Mouse (Mus musculus) stomach, embryonic 15.5 days (tissue): ENCODE measurements around the gene Clec2l. TPM values are rescaled to one million over a fixed set of nuclear protein-coding genes. Genes with fewer than 3 reads are reported as not detected.

Experiments used
- ATAC-seq: fragments of 200-750 bp; cut with Nextera tagmentation; 2 replicates; pipeline ENCODE4 v1.8.0; 2017; ENCODE audit warnings: low read depth, moderate number of reproducible peaks, moderate TSS enrichment; ENCODE audit not compliant: insufficient read depth, low FRiP score
- H3K27ac ChIP-seq: fragments of 300-500 bp; sonication (generic); 2 replicates; pipeline ENCODE4 v1.5.1; 2015; ENCODE audit warnings: mild to moderate bottlenecking, inconsistent platforms
- H3K27me3 ChIP-seq: fragments of 300-500 bp; sonication (generic); replicated peaks from 2 replicates; pipeline ENCODE4 v1.6.1; 2015; ENCODE audit warnings: inconsistent platforms
- H3K36me3 ChIP-seq: fragments of 300-500 bp; sonication (generic); 2 replicates; pipeline ENCODE4 v1.6.1; 2015; ENCODE audit warnings: inconsistent platforms
- H3K4me1 ChIP-seq: fragments of 300-500 bp; sonication (generic); 2 replicates; pipeline ENCODE4 v1.6.1; 2015; ENCODE audit warnings: inconsistent platforms
- H3K4me2 ChIP-seq: fragments of 300-500 bp; sonication (generic); 2 replicates; pipeline ENCODE4 v1.6.1; 2015; ENCODE audit warnings: mild to moderate bottlenecking, inconsistent platforms
- H3K4me3 ChIP-seq: fragments of 300-500 bp; sonication (generic); replicated peaks from 2 replicates; pipeline ENCODE4 v1.5.1; 2015; ENCODE audit warnings: inconsistent platforms
- H3K9ac ChIP-seq: fragments of 300-500 bp; sonication (generic); 2 replicates; pipeline ENCODE4 v1.6.1; 2015; ENCODE audit warnings: inconsistent platforms
- H3K9me3 ChIP-seq: fragments of 300-500 bp; sonication (generic); 2 replicates; pipeline ENCODE4 v1.6.1; 2016; ENCODE audit warnings: inconsistent platforms
- WGBS: fragments of 180-500 bp; shearing (Covaris S2); methylation state at CpG from one replicate; pipeline ENCODE4 v1.1.7; 2015; 5-methylcytosine and 5-hydroxymethylcytosine counted together
- polyA plus RNA-seq: library from polyadenylated mRNA; unstranded; fragments of >200 nt; fragmentation: Nextera tagmentation; extraction: Ambion mirVana; gene quantifications from 2 replicates; pipeline ENCODE4 v1.2.1, GENCODE M21; 2015

The Clec2l gene
- 3.2 and 3.4 TPM in 2 replicates for polyA plus RNA-seq

GRCm38 (mm10) chr6:38662714-38663615, at the start of gene Clec2l:
Gene Clec2l, plus strand, starts transcription at chr6:38663069.
- WGBS = under 1% methylated on average over 70 of the region's 84 CpGs
- peak within 1 kb of the TSS; percentile 32; the same call in 1 of the 2 replicates for H3K9ac ChIP-seq
- H3K27me3 ChIP-seq = peaks cover 22% of the 10 kb centered on the region
- peak within 1 kb of the TSS; percentile 94 for H3K4me2 ChIP-seq
- peak within 1 kb of the TSS; percentile 60 for H3K4me3 ChIP-seq
- H3K27ac ChIP-seq = no peak within 1 kb of the TSS
- peak; percentile 75 for ATAC-seq
- H3K9me3 ChIP-seq = no peaks in the 10 kb centered on the region
- no peaks in the 10 kb centered on the region for H3K4me1 ChIP-seq
- H3K36me3 ChIP-seq = no peaks in the 10 kb centered on the region

- no peak overlapping the region for H3K4me3 ChIP-seq
- ATAC-seq = no peak
- no peaks in the 10 kb centered on the region for H3K27me3 ChIP-seq
- H3K4me1 ChIP-seq = no peaks in the 10 kb centered on the region
- H3K36me3 ChIP-seq = peaks cover 27% of the 10 kb centered on the region
- H3K27ac ChIP-seq = no peak overlapping the region
- H3K9ac ChIP-seq = no peak overlapping the region
- H3K4me2 ChIP-seq = no peak overlapping the region
- WGBS = 79% methylated on average over 1 of the region's 1 CpGs
- no peaks in the 10 kb centered on the region for H3K9me3 ChIP-seq
These were observed 40.5 kb upstream of the Clec2l start for GRCm38 (mm10) chr6:38622406-38622805.

- H3K9ac ChIP-seq = no peak overlapping the region
- 64% methylated on average over 2 of the region's 2 CpGs for whole genome bisulfite sequencing
- no peaks in the 10 kb centered on the region for H3K9me3 ChIP-seq
These were observed 39.4 kb upstream of the Clec2l start for GRCm38 (mm10) chr6:38623457-38623856.

GRCm38 (mm10) chr6:38624439-38624838, 38.4 kb upstream of the Clec2l start:
- WGBS = 53% methylated on average over 1 of the region's 1 CpGs
- no peak for ATAC-seq
- no peak overlapping the region for H3K4me2 ChIP-seq
- H3K27ac ChIP-seq = no peak overlapping the region
- H3K36me3 ChIP-seq = peaks cover 9% of the 10 kb centered on the region; the same call in 1 of the 2 replicates
- no peak overlapping the region for H3K9ac ChIP-seq
- H3K9me3 ChIP-seq = no peaks in the 10 kb centered on the region
- no peaks in the 10 kb centered on the region for H3K27me3 ChIP-seq
- H3K4me1 ChIP-seq = no peaks in the 10 kb centered on the region
- H3K4me3 ChIP-seq = no peak overlapping the region

More at GRCm38 (mm10) chr6:38623457-38623856, 39.4 kb upstream of the Clec2l start:
- no peaks in the 10 kb centered on the region for H3K4me1 ChIP-seq
- H3K27ac ChIP-seq = no peak overlapping the region
- peak; percentile 22; the same call in 1 of the 2 replicates for ATAC-seq
- peaks cover 18% of the 10 kb centered on the region; the same call in 1 of the 2 replicates for H3K36me3 ChIP-seq
- no peak overlapping the region for H3K4me2 ChIP-seq
- no peaks in the 10 kb centered on the region for H3K27me3 ChIP-seq
- no peak overlapping the region for H3K4me3 ChIP-seq

GRCm38 (mm10) chr6:38626086-38626485, 36.8 kb upstream of the Clec2l start:
- no peak overlapping the region for H3K4me2 ChIP-seq
- H3K27ac ChIP-seq = no peak overlapping the region
- H3K36me3 ChIP-seq = 0 out of 2 replicates have a peak, but pooled peaks cover 4% of the 10 kb centered on the region
- H3K9me3 ChIP-seq = no peaks in the 10 kb centered on the region
- 96% methylated on average over 5 of the region's 5 CpGs for WGBS
- H3K4me3 ChIP-seq = no peak overlapping the region
- H3K27me3 ChIP-seq = no peaks in the 10 kb centered on the region
- no peak for ATAC-seq
- no peaks in the 10 kb centered on the region for H3K4me1 ChIP-seq
- H3K9ac ChIP-seq = no peak overlapping the region

GRCm38 (mm10) chr6:38627081-38627480, 35.8 kb upstream of the Clec2l start:
- H3K36me3 ChIP-seq = 0 out of 2 replicates have a peak, but pooled peaks cover 4% of the 10 kb centered on the region
- H3K9ac ChIP-seq = no peak overlapping the region
- no peak for ATAC-seq
- no peak overlapping the region for H3K4me2 ChIP-seq
- no peak overlapping the region for H3K4me3 ChIP-seq
- no peaks in the 10 kb centered on the region for H3K9me3 ChIP-seq
- H3K27me3 ChIP-seq = no peaks in the 10 kb centered on the region
- no peak overlapping the region for H3K27ac ChIP-seq
- WGBS = 87% methylated on average over 4 of the region's 4 CpGs
- H3K4me1 ChIP-seq = no peaks in the 10 kb centered on the region

- Histone ChIP-seq H3K27me3 (no peaks in the 10 kb centered on the region), H3K4me2 (no peak overlapping the region), H3K4me1 (no peaks in the 10 kb centered on the region), H3K36me3 (0 out of 2 replicates have a peak, but pooled peaks cover 4% of the 10 kb centered on the region), H3K9me3 (no peaks in the 10 kb centered on the region), H3K4me3 (no peak overlapping the region), H3K27ac (no peak overlapping the region), H3K9ac (no peak overlapping the region)
- 70% methylated on average over 4 of the region's 4 CpGs for WGBS
- no peak for ATAC-seq
These were observed 35.4 kb upstream of the Clec2l start for GRCm38 (mm10) chr6:38627486-38627885.

GRCm38 (mm10) chr6:38629556-38629955, 33.3 kb upstream of the Clec2l start:
- ATAC-seq = no peak
- Histone ChIP-seq H3K4me3 (no peak overlapping the region), H3K27me3 (peaks cover 10% of the 10 kb centered on the region), H3K9ac (no peak overlapping the region), H3K4me2 (no peak overlapping the region), H3K36me3 (no peaks in the 10 kb centered on the region), H3K27ac (no peak overlapping the region), H3K4me1 (no peaks in the 10 kb centered on the region), H3K9me3 (no peaks in the 10 kb centered on the region)
- 94% methylated on average over 1 of the region's 1 CpGs for WGBS

- ATAC-seq = no peak
- no peaks in the 10 kb centered on the region for H3K9me3 ChIP-seq
- no peak overlapping the region for H3K9ac ChIP-seq
- no peak overlapping the region for H3K27ac ChIP-seq
- H3K4me3 ChIP-seq = no peak overlapping the region
- H3K36me3 ChIP-seq = no peaks in the 10 kb centered on the region
- peaks cover 40% of the 10 kb centered on the region for H3K27me3 ChIP-seq
- H3K4me1 ChIP-seq = peaks cover 17% of the 10 kb centered on the region
- no peak overlapping the region for H3K4me2 ChIP-seq
- 89% methylated on average over 2 of the region's 2 CpGs for WGBS
These were observed 30.0 kb upstream of the Clec2l start for GRCm38 (mm10) chr6:38632826-38633225.

GRCm38 (mm10) chr6:38634461-38634860, 28.4 kb upstream of the Clec2l start:
- H3K27me3 ChIP-seq = peaks cover 46% of the 10 kb centered on the region
- no peaks in the 10 kb centered on the region for H3K36me3 ChIP-seq
- no peak overlapping the region for H3K4me3 ChIP-seq
- H3K9me3 ChIP-seq = no peaks in the 10 kb centered on the region
- no peak overlapping the region for H3K27ac ChIP-seq
- H3K4me2 ChIP-seq = no peak overlapping the region
- H3K9ac ChIP-seq = no peak overlapping the region
- no peak for ATAC-seq
- WGBS = 85% methylated on average over 8 of the region's 8 CpGs
- H3K4me1 ChIP-seq = peaks cover 17% of the 10 kb centered on the region

- peak overlapping the region; percentile 26; the same call in 1 of the 2 replicates for H3K9ac ChIP-seq
- WGBS = 1% methylated on average over 72 of the region's 72 CpGs
- ATAC-seq = peak; percentile 59; the same call in 1 of the 2 replicates
- H3K4me1 ChIP-seq = peaks cover 17% of the 10 kb centered on the region
- peak overlapping the region; percentile 99 for H3K4me2 ChIP-seq
- H3K27me3 ChIP-seq = peaks cover 61% of the 10 kb centered on the region
- no peak overlapping the region for H3K27ac ChIP-seq
- H3K4me3 ChIP-seq = peak overlapping the region; percentile 53
- no peaks in the 10 kb centered on the region for H3K36me3 ChIP-seq
- no peaks in the 10 kb centered on the region for H3K9me3 ChIP-seq
These were observed 26.7 kb upstream of the Clec2l start for GRCm38 (mm10) chr6:38635941-38636851.
